Mouse (Mus musculus): ENCODE measurements around the gene Dync1li2.

Dync1li2 gene

DNA sequence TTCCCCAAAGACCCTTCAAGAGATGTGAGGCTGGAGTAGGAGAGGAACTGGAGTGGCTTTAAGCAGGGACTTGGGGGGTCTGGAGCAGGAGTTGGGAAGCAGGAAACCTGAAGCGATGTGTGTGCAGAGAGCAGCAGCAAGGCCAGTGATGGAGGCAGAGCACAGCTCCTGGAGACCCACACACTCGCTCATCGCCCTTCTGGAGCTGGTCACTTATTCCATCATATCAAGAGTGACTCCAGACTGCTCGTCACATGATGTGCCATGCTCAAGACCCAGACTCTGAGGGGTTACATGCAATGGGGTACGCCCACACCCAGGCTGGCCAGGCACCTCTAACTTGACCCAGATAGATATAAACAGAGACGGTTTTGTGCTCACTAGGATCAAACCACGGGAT is 62.6 kb downstream of the Dync1li2 start:
- DNase-seq: no peak

DNA sequence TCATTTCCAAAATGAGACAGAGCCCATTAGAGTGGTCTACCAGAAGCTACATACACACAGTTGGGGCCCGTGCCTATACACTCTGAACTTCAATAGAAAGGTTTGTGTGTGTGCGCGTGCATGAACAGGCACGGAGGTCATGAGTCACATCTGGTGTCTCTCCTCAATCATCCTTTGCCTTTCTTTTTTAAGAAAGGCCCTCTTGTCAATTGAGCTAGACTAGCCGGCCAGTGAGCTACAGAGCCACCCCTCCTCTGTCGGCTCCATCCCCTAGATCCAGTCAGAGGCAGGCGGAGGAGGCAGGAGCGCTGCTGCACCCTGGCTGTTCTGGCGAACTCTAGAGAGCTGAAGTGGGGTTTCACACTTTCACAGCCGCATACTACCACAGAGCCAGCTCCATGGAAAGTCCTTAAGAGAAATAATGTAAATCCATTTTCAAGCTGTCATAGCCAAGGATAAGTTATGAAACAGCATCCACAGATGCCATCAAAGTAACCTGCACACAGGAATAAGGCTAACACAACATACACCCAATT is 63.5 kb downstream of the Dync1li2 start:
- DNase-seq: no peak

- DNase-seq: no peak
Measured at GRCm38 (mm10) chr8:104376669-104377068, 66.2 kb downstream of the Dync1li2 start.

DNA sequence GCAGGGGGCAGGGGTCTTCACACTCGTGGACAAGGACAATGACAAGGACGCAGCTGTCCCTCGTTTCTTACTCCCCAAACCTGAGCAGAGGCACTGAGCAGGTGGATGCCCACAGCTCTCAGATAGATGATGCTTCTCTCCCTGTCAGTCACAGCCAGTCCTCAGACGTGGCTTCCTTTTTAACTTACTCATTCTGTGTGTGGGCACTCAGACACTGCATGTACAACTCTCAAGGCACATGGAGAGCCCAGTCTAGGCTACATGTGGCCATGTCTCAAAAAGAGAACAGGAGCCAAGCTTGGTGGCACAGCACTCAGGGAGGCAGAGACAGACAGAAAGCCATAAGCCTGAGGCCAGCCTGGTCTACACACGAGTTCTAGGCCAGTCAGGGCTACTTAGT is 66.9 kb downstream of the Dync1li2 start:
- no peak for DNase-seq

- peak; percentile 74 for DNase-seq
Measured at GRCm38 (mm10) chr8:104374864-104375846, 67.7 kb downstream of the Dync1li2 start.

DNA sequence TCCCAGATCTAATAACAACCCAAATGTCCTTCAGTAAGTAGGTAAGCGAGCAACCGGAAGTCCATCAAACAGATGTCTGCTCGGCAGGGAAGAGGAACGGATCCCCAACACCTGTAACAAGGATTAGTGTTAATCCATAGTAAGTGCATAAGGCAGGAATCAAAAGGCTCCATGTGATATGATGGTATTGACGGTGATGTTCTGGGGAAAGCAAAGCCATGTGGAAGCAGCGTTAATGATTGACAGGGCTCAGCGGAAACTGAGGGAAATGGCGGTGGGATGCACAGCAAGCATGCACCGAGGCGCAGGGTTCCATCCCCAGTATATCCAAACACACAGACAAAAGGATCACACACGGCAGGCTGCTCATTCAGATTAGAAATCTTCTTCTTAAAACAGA is 68.6 kb downstream of the Dync1li2 start:
- DNase-seq: no peak

GRCm38 (mm10) chr8:104373779-104374178 is 69.1 kb downstream of the Dync1li2 start:
- peak; percentile 63 for DNase-seq

DNA sequence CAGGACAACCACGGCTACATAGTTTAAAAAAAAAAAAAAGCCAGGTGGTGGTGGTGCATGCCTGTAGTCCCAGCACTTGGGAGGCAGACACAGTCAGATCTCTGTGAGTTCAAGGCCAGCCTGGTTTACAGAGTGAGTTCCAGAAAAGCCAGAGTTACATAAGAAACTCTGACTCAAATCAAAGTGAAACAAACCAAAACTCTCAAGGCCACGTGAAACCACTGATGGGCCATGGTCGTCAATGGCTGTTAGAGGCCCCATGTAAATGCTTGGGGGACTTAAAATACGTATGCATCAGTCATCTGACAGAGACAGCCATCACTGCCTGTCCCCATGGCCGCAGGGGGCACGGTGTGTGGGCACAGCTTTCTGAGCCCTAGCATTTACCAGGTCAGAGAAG is 71.7 kb downstream of the Dync1li2 start:
- DNase-seq: no peak

DNA sequence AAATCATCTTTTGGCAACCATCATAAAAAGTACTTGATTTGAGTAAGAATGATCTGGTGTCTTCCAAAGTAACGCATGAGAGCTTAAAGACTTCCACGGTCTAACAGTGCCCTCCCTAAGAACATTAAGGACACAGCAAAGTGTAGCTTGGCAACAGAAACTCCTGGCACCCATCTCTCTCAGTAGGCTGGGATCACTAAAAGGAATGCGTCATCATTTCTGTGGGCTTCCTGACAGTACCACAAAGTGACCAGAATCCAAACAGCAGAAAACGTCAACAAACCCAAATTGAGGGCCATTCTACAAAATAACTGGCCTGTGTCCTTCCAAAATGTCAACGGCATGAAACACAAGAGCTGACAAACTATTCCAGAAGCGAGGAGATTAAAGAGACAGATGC is 72.8 kb downstream of the Dync1li2 start:
- DNase-seq: peak; percentile 30

GRCm38 (mm10) chr8:104369591-104369990 is 73.3 kb downstream of the Dync1li2 start:
- DNase-seq: no peak
